Mouse (Mus musculus) olfactory bulb, adult 2 months (tissue): ENCODE results near the gene Cfap221.

Source experiments
- CTCF ChIP-seq: fragments of 200-500 bp; IDR thresholded peaks from 2 replicates; pipeline ENCODE4 v1.5.1; 2012; ENCODE audit warnings: low read depth, mild to moderate bottlenecking, low read length, moderate library complexity; ENCODE audit not compliant: insufficient read depth
- POLR2A ChIP-seq: fragments of 200-500 bp; IDR thresholded peaks from 2 replicates; pipeline ENCODE4 v1.6.1; 2012; ENCODE audit warnings: mild to moderate bottlenecking, low read depth, low read length, moderate library complexity; ENCODE audit not compliant: insufficient read depth

- TF ChIP-seq CTCF (no peak), POLR2A (no peak)
Measured at GRCm38 (mm10) chr1:120019428-120019827, 22.4 kb upstream of the Cfap221 start.
